Mouse (Mus musculus) G1E (cell line): ENCODE results near the gene Fgfr2.

Experiments
- CTCF ChIP-seq: IDR thresholded peaks from 2 replicates; pipeline ENCODE4 v1.5.1; 2012; ENCODE audit warnings: low read depth, low read length, inconsistent platforms, mixed read lengths
- GATA1 ChIP-seq: IDR thresholded peaks from 2 replicates; pipeline ENCODE4 v1.6.1; 2012; ENCODE audit warnings: borderline replicate concordance, low read length, inconsistent platforms, mixed read lengths
- GATA2 ChIP-seq: IDR thresholded peaks from 2 replicates; pipeline ENCODE4 v1.6.1; 2012; ENCODE audit warnings: low read depth, low read length, inconsistent platforms, borderline replicate concordance
- TAL1 ChIP-seq: conservative IDR thresholded peaks from 2 replicates; pipeline ENCODE4 v1.6.1; 2012; ENCODE audit warnings: low read depth, low read length, inconsistent platforms, mixed read lengths

- TF ChIP-seq CTCF, result no peak
- no peak for TF ChIP-seq TAL1
- no peak for TF ChIP-seq GATA1
- TF ChIP-seq GATA2, result no peak
Observed at GRCm38 (mm10) chr7:133121661-133122378, 1.3 kb downstream of the Fgfr2 start.
